Mouse (Mus musculus): ENCODE measurements around the gene Sufu. TPM values are rescaled to one million over a fixed set of nuclear protein-coding genes. Genes with fewer than 3 reads are reported as not detected.
A peak's percentile ranks its signal among the peaks of the same experiment; 100 is the strongest.

The Sufu gene
- polyA plus RNA-seq, 1 experiment from 2014 or later, result 21.8 TPM

- H3K9me3 ChIP-seq (replicated peaks; ENCODE audit: control insufficient read depth, low read length), result no peaks in the 10 kb centered on the region
- H3K4me2 ChIP-seq (ENCODE audit: low read length), result peak overlapping the region; percentile 96
- H3K27ac ChIP-seq (ENCODE audit: low read depth, low read length), result no peak overlapping the region
- H3K9ac ChIP-seq (ENCODE audit: low read length), result peak overlapping the region; percentile 98
- H3K4me1 ChIP-seq (ENCODE audit: control insufficient read depth, insufficient read depth, low read length), result peaks cover 53% of the 10 kb centered on the region
- ATAC-seq, result no peak
- peak overlapping the region; percentile 96 for H3K4me3 ChIP-seq (ENCODE audit: low read depth, low read length)
- no peaks in the 10 kb centered on the region for H3K27me3 ChIP-seq (replicated peaks; ENCODE audit: control insufficient read depth, insufficient read depth, low read length)
- WGBS, result 67% methylated on average over 9 of the region's 9 CpGs
- H3K36me3 ChIP-seq (ENCODE audit: control insufficient read depth, insufficient read depth, low read length), result peaks cover 48% of the 10 kb centered on the region
- no peak for DNase-seq (ENCODE audit: low spot score)
These were observed 108.2 kb downstream of the Sufu start for GRCm38 (mm10) chr19:46504822-46505417.

GRCm38 (mm10) chr19:46505646-46506371, 109.1 kb downstream of the Sufu start:
- Histone ChIP-seq H3K27me3 (replicated peaks; ENCODE audit: control insufficient read depth, insufficient read depth, low read length) (no peaks in the 10 kb centered on the region), H3K4me1 (ENCODE audit: control insufficient read depth, insufficient read depth, low read length) (peaks cover 53% of the 10 kb centered on the region), H3K9ac (ENCODE audit: low read length) (peak overlapping the region; percentile 70), H3K4me3 (ENCODE audit: low read depth, low read length) (peak overlapping the region; percentile 96; the same call in 1 of the 2 replicates), H3K27ac (ENCODE audit: low read depth, low read length) (peak overlapping the region; percentile 92; the same call in 1 of the 2 replicates), H3K9me3 (replicated peaks; ENCODE audit: control insufficient read depth, low read length) (no peaks in the 10 kb centered on the region), H3K4me2 (ENCODE audit: low read length) (peak overlapping the region; percentile 96), H3K36me3 (ENCODE audit: control insufficient read depth, insufficient read depth, low read length) (peaks cover 57% of the 10 kb centered on the region)
- DNase-seq (ENCODE audit: low spot score) (no peak), ATAC-seq (no peak)
- 70% methylated on average over 8 of the region's 8 CpGs for WGBS

DNA sequence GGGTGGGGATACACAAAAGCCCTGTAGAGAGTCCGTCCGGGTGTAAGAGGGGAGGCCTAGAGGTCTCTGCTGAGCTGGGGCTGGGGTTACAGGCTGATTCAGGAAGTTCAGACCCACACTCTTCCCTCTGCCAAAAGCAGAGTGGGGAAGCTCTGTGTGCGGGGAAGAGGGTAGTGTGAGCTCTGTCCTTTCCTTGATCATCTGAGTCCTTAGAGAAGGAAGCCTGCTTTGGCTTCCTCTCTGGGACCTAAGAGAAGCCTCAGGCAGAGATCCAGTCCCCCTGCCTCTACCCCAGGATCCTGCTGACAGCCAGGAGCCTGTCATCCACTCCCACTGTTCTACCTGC, 109.6 kb downstream of the Sufu start:
- no peaks in the 10 kb centered on the region for H3K9me3 ChIP-seq (replicated peaks; ENCODE audit: control insufficient read depth, low read length)
- peaks cover 53% of the 10 kb centered on the region for H3K4me1 ChIP-seq (ENCODE audit: control insufficient read depth, insufficient read depth, low read length)
- H3K27ac ChIP-seq (ENCODE audit: low read depth, low read length), result peak overlapping the region; percentile 92; the same call in 1 of the 2 replicates
- peak overlapping the region; percentile 96 for H3K4me3 ChIP-seq (ENCODE audit: low read depth, low read length)
- 38% methylated on average over 3 of the region's 3 CpGs for WGBS
- peak overlapping the region; percentile 70 for H3K9ac ChIP-seq (ENCODE audit: low read length)
- peak overlapping the region; percentile 96 for H3K4me2 ChIP-seq (ENCODE audit: low read length)
- H3K36me3 ChIP-seq (ENCODE audit: control insufficient read depth, insufficient read depth, low read length), result peaks cover 61% of the 10 kb centered on the region
- no peaks in the 10 kb centered on the region for H3K27me3 ChIP-seq (replicated peaks; ENCODE audit: control insufficient read depth, insufficient read depth, low read length)
- ATAC-seq, result no peak
- DNase-seq (ENCODE audit: low spot score), result no peak

DNA sequence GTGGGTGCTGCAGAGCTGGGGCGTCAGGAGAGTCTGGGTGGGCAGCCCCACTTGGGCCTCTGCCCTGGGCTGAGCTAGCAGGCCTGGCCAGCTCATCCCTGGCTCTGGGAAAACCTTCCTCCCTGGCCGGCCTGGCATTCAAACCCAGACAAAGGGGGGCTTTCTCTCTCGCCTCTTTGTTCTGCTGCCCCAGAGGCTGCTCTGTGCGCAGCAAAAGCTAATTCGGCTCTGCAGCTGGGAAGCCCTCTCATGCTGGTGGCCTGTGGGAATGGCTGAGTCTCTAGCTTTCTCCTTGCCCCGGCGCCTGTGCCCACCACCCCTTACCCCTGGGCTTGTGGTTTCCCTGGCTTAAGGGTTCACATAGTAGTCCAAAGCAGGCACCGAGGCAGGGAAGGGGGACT, 110.5 kb downstream of the Sufu start:
- Histone ChIP-seq H3K36me3 (ENCODE audit: control insufficient read depth, insufficient read depth, low read length) (peaks cover 68% of the 10 kb centered on the region), H3K9ac (ENCODE audit: low read length) (peak overlapping the region; percentile 70), H3K4me1 (ENCODE audit: control insufficient read depth, insufficient read depth, low read length) (peaks cover 53% of the 10 kb centered on the region), H3K4me2 (ENCODE audit: low read length) (peak overlapping the region; percentile 96), H3K27me3 (replicated peaks; ENCODE audit: control insufficient read depth, insufficient read depth, low read length) (no peaks in the 10 kb centered on the region), H3K4me3 (ENCODE audit: low read depth, low read length) (peak overlapping the region; percentile 96), H3K27ac (ENCODE audit: low read depth, low read length) (peak overlapping the region; percentile 92), H3K9me3 (replicated peaks; ENCODE audit: control insufficient read depth, low read length) (no peaks in the 10 kb centered on the region)
- ATAC-seq (peak; percentile 8; the same call in 1 of the 2 replicates), DNase-seq (ENCODE audit: low spot score) (peak; percentile 80)
- WGBS, result 9% methylated on average over 8 of the region's 8 CpGs

DNA sequence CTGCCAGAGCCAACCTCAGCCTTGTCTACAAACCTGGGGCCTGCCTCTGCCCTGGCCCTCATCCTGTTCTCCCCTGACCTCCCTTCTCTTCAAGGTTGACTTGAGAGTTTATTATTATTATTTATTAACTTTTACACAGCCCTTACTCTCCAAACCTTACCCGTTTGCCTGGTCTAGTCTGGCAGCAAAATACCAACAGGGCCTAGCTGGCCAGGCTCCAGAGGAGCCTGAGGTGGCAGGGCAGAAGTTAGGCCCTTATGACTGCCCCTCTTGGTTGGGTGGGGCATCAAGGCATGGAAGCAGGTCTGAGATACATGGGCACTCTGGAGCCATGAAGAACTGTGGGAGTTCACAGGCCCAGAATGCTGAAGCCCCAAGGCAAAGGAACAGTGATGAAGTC, 111.1 kb downstream of the Sufu start:
- Histone ChIP-seq H3K4me3 (ENCODE audit: low read depth, low read length) (no peak overlapping the region), H3K4me2 (ENCODE audit: low read length) (peak overlapping the region; percentile 96), H3K9me3 (replicated peaks; ENCODE audit: control insufficient read depth, low read length) (no peaks in the 10 kb centered on the region), H3K27ac (ENCODE audit: low read depth, low read length) (peak overlapping the region; percentile 92), H3K9ac (ENCODE audit: low read length) (peak overlapping the region; percentile 70; the same call in 1 of the 2 replicates), H3K4me1 (ENCODE audit: control insufficient read depth, insufficient read depth, low read length) (peaks cover 53% of the 10 kb centered on the region), H3K36me3 (ENCODE audit: control insufficient read depth, insufficient read depth, low read length) (peaks cover 75% of the 10 kb centered on the region), H3K27me3 (replicated peaks; ENCODE audit: control insufficient read depth, insufficient read depth, low read length) (no peaks in the 10 kb centered on the region)
- no peak for ATAC-seq
- WGBS, result 79% methylated on average over 1 of the region's 1 CpGs
- no peak for DNase-seq (ENCODE audit: low spot score)

- Histone ChIP-seq H3K9ac (ENCODE audit: low read length) (peak overlapping the region; percentile 13; the same call in 1 of the 2 replicates), H3K27ac (ENCODE audit: low read depth, low read length) (no peak overlapping the region), H3K27me3 (replicated peaks; ENCODE audit: control insufficient read depth, insufficient read depth, low read length) (no peaks in the 10 kb centered on the region), H3K4me3 (ENCODE audit: low read depth, low read length) (no peak overlapping the region), H3K4me1 (ENCODE audit: control insufficient read depth, insufficient read depth, low read length) (peaks cover 53% of the 10 kb centered on the region), H3K36me3 (ENCODE audit: control insufficient read depth, insufficient read depth, low read length) (peaks cover 84% of the 10 kb centered on the region), H3K4me2 (ENCODE audit: low read length) (no peak overlapping the region), H3K9me3 (replicated peaks; ENCODE audit: control insufficient read depth, low read length) (no peaks in the 10 kb centered on the region)
- no peak for DNase-seq (ENCODE audit: low spot score)
- WGBS, result 83% methylated on average over 3 of the region's 3 CpGs
- ATAC-seq, result no peak
These were observed 112.0 kb downstream of the Sufu start for GRCm38 (mm10) chr19:46508738-46509137.

DNA sequence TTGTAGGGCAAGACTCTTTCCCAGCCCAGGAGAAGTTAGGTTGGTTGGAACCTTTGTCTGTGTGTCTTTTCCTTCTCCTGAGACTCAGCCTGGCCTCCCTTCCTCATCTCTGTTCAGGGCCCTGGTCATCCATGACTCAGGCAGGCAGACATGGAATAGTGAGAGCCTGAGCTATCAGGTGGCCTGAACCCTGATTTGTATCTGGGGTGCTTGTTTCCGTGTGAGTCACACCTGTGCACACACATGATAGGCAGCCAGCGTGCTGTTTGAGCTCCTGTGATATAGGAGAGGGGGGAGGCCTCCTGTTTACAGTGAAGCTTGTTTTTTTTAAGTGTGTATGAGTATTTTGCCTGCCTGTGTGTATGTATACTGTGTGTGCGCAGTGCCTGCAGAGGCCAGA, 112.5 kb downstream of the Sufu start:
- no peak for ATAC-seq
- no peak for DNase-seq (ENCODE audit: low spot score)
- Histone ChIP-seq H3K27me3 (replicated peaks; ENCODE audit: control insufficient read depth, insufficient read depth, low read length) (no peaks in the 10 kb centered on the region), H3K9ac (ENCODE audit: low read length) (0 out of 2 replicates have a peak overlapping the region, but pooled peaks have one; percentile 8), H3K4me3 (ENCODE audit: low read depth, low read length) (no peak overlapping the region), H3K36me3 (ENCODE audit: control insufficient read depth, insufficient read depth, low read length) (peaks cover 88% of the 10 kb centered on the region), H3K4me1 (ENCODE audit: control insufficient read depth, insufficient read depth, low read length) (peaks cover 52% of the 10 kb centered on the region), H3K4me2 (ENCODE audit: low read length) (no peak overlapping the region), H3K27ac (ENCODE audit: low read depth, low read length) (no peak overlapping the region), H3K9me3 (replicated peaks; ENCODE audit: control insufficient read depth, low read length) (no peaks in the 10 kb centered on the region)
- WGBS, result 90% methylated on average over 3 of the region's 3 CpGs

GRCm38 (mm10) chr19:46509736-46510135, 113.0 kb downstream of the Sufu start:
- Histone ChIP-seq H3K4me1 (ENCODE audit: control insufficient read depth, insufficient read depth, low read length) (peaks cover 46% of the 10 kb centered on the region), H3K36me3 (ENCODE audit: control insufficient read depth, insufficient read depth, low read length) (peaks cover 94% of the 10 kb centered on the region), H3K9me3 (replicated peaks; ENCODE audit: control insufficient read depth, low read length) (no peaks in the 10 kb centered on the region), H3K4me2 (ENCODE audit: low read length) (no peak overlapping the region), H3K27me3 (replicated peaks; ENCODE audit: control insufficient read depth, insufficient read depth, low read length) (no peaks in the 10 kb centered on the region), H3K4me3 (ENCODE audit: low read depth, low read length) (no peak overlapping the region), H3K27ac (ENCODE audit: low read depth, low read length) (no peak overlapping the region), H3K9ac (ENCODE audit: low read length) (0 out of 2 replicates have a peak overlapping the region, but pooled peaks have one; percentile 8)
- WGBS, result 87% methylated on average over 4 of the region's 4 CpGs
- DNase-seq (ENCODE audit: low spot score) (no peak), ATAC-seq (no peak)

DNA sequence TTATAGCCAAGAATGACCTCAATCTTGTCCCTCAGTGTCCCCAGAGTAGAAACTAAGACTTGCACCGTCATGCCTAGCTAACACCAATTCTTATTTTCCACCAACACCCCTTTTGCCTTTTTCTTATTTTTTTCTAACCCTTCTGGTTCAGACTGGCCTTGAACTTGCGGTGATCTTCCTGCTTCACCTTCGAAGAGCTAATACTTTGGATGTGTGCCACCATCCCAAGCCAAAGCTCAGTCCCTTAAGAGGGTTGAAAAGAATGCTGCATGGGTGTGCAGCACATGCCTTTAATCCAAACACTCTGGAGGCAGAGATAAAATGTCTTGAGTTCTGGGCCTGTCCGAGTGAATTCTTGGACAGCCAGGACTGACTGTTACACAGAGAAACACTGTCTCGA, 113.7 kb downstream of the Sufu start:
- Histone ChIP-seq H3K9me3 (replicated peaks; ENCODE audit: control insufficient read depth, low read length) (no peaks in the 10 kb centered on the region), H3K9ac (ENCODE audit: low read length) (no peak overlapping the region), H3K27me3 (replicated peaks; ENCODE audit: control insufficient read depth, insufficient read depth, low read length) (no peaks in the 10 kb centered on the region), H3K4me1 (ENCODE audit: control insufficient read depth, insufficient read depth, low read length) (peaks cover 40% of the 10 kb centered on the region), H3K36me3 (ENCODE audit: control insufficient read depth, insufficient read depth, low read length) (peaks cover 94% of the 10 kb centered on the region), H3K4me3 (ENCODE audit: low read depth, low read length) (no peak overlapping the region), H3K27ac (ENCODE audit: low read depth, low read length) (no peak overlapping the region), H3K4me2 (ENCODE audit: low read length) (no peak overlapping the region)
- DNase-seq (ENCODE audit: low spot score) (no peak), ATAC-seq (no peak)
- WGBS, result 85% methylated on average over 5 of the region's 5 CpGs

Measured in forebrain, embryonic 14.5 days (tissue).